26 mouse cellular contexts compared by ENCODE assay signal in the genomic region with DNA sequence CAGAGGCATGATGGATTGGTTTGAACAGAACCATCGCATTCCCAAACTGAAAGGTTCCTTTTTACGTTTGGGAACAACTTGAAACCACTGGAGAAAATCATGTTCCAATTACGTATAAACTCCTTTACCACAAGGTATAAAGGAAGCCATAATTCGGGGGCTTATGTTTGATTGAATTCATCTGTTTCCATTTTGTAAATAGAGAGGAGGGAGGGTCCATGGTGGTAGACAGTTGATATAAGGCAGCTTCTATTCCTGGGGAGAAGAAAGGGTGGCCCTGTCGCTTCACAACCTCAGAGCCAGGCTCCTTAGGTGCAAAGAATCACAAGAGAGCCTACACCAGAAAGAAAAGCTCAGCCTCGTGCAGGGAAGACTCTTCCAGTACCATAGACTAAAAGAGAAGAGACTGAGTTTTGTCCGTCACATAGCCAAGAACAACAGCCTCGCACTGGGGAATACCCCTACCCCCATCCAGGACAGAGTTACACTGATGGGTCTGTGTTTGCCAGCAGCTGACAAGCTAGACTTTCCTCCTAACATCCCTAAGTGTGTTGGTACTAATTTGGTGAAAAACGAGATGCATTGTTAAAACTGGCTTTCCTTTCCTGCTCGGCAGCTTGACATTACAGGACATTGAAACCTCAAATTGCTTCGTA.
DNase-seq lines count a peak whose midpoint lies in the region; ATAC-seq and TF ChIP-seq lines count a peak whose summit lies in the region.
"Had no signal": no experiment of that assay in that cellular context is flagged by ENCODE, and none has a peak within 500 bp of the region (broad histone marks: within the 10 kb centered on the region; RNA-seq: fewer than 3 reads in every experiment).

No protein-coding gene starts in this region.

- H3K4me3 ChIP-seq in stomach, embryonic 14.5 days (ENCODE audit: low read depth, low read length): no peak overlapping the region
- no peak overlapping the region for H3K4me3 ChIP-seq in stomach, postnatal 0 days (ENCODE audit: low read depth, low read length)
- no peak overlapping the region for H3K4me3 ChIP-seq in intestine, embryonic 15.5 days (replicated peaks)
- no peak overlapping the region for H3K4me3 ChIP-seq in limb, embryonic 13.5 days
- H3K4me3 ChIP-seq in hindbrain, embryonic 16.5 days (ENCODE audit: low read length): no peak overlapping the region
- H3K4me3 ChIP-seq: erythroblast, embryonic 14.5 days; heart, embryonic 13.5 days; lung, embryonic 15.5 days had no signal

- no peaks in the 10 kb centered on the region for H3K36me3 ChIP-seq in stomach, embryonic 14.5 days (ENCODE audit: control insufficient read depth, insufficient read depth, low read length)
- H3K36me3 ChIP-seq in stomach, postnatal 0 days (ENCODE audit: control insufficient read depth, insufficient read depth, low read length): no peaks in the 10 kb centered on the region
- H3K36me3 ChIP-seq in intestine, embryonic 15.5 days: no peaks in the 10 kb centered on the region
- H3K36me3 ChIP-seq in limb, embryonic 13.5 days: no peaks in the 10 kb centered on the region
- H3K36me3 ChIP-seq in hindbrain, embryonic 16.5 days (ENCODE audit: control insufficient read depth, insufficient read depth, low read length): no peaks in the 10 kb centered on the region
- H3K36me3 ChIP-seq: heart, embryonic 13.5 days; lung, embryonic 15.5 days had no signal

- no peaks in the 10 kb centered on the region for H3K27me3 ChIP-seq in stomach, embryonic 14.5 days (ENCODE audit: control insufficient read depth, insufficient read depth, low read length)
- no peaks in the 10 kb centered on the region for H3K27me3 ChIP-seq in stomach, postnatal 0 days (ENCODE audit: control insufficient read depth, insufficient read depth, low read length)
- no peaks in the 10 kb centered on the region for H3K27me3 ChIP-seq in intestine, embryonic 15.5 days (replicated peaks)
- peaks cover 9% of the 10 kb centered on the region; the same call in 1 of the 2 replicates for H3K27me3 ChIP-seq in limb, embryonic 13.5 days
- H3K27me3 ChIP-seq in hindbrain, embryonic 16.5 days (replicated peaks; ENCODE audit: control insufficient read depth, insufficient read depth, low read length): no peaks in the 10 kb centered on the region
- H3K27me3 ChIP-seq: heart, embryonic 13.5 days; lung, embryonic 15.5 days had no signal

- TF ChIP-seq CTCF in stomach, postnatal 0 days (IDR thresholded peaks at IDR 0.05; ENCODE audit: low read depth): no peak

- H3K9me3 ChIP-seq in stomach, embryonic 14.5 days (ENCODE audit: control insufficient read depth, low read depth, low read length): no peaks in the 10 kb centered on the region
- H3K9me3 ChIP-seq in stomach, postnatal 0 days (ENCODE audit: control insufficient read depth, low read length): no peaks in the 10 kb centered on the region
- H3K9me3 ChIP-seq in intestine, embryonic 15.5 days: no peaks in the 10 kb centered on the region
- no peaks in the 10 kb centered on the region for H3K9me3 ChIP-seq in limb, embryonic 13.5 days
- no peaks in the 10 kb centered on the region for H3K9me3 ChIP-seq in hindbrain, embryonic 16.5 days (ENCODE audit: control insufficient read depth, low read length)
- H3K9me3 ChIP-seq: heart, embryonic 13.5 days; lung, embryonic 15.5 days had no signal

- no peak for TF ChIP-seq EP300 in stomach, postnatal 0 days (optimal IDR thresholded peaks at IDR 0.05)

- 36% methylated on average over 11 of the region's 11 CpGs for WGBS in stomach, embryonic 14.5 days
- 54% methylated on average over 11 of the region's 11 CpGs for WGBS in stomach, postnatal 0 days
- 41% methylated on average over 11 of the region's 11 CpGs for WGBS in intestine, embryonic 15.5 days
- 22% methylated on average over 11 of the region's 11 CpGs for WGBS in limb, embryonic 13.5 days
- 71% methylated on average over 11 of the region's 11 CpGs for WGBS in hindbrain, embryonic 16.5 days

- H3K4me2 ChIP-seq in stomach, embryonic 14.5 days (replicated peaks; ENCODE audit: low read depth, low read length): no peak overlapping the region
- no peak overlapping the region for H3K4me2 ChIP-seq in stomach, postnatal 0 days (replicated peaks; ENCODE audit: low read depth)
- no peak overlapping the region for H3K4me2 ChIP-seq in intestine, embryonic 15.5 days (replicated peaks)
- H3K4me2 ChIP-seq in limb, embryonic 13.5 days (replicated peaks): peak overlapping the region; percentile 38
- H3K4me2 ChIP-seq in hindbrain, embryonic 16.5 days (ENCODE audit: low read length): no peak overlapping the region
- H3K4me2 ChIP-seq: heart, embryonic 13.5 days; hindbrain, embryonic 14.5 days; liver, embryonic 11.5 days; lung, embryonic 15.5 days; midbrain, embryonic 11.5 days had no signal

- H3K4me1 ChIP-seq in stomach, embryonic 14.5 days (ENCODE audit: control insufficient read depth, insufficient read depth, low read length): peaks cover 9% of the 10 kb centered on the region
- no peaks in the 10 kb centered on the region for H3K4me1 ChIP-seq in stomach, postnatal 0 days (replicated peaks; ENCODE audit: control insufficient read depth, insufficient read depth)
- H3K4me1 ChIP-seq in intestine, embryonic 15.5 days (replicated peaks): no peaks in the 10 kb centered on the region
- H3K4me1 ChIP-seq in limb, embryonic 13.5 days: peaks cover 24% of the 10 kb centered on the region
- no peaks in the 10 kb centered on the region for H3K4me1 ChIP-seq in hindbrain, embryonic 16.5 days (ENCODE audit: control insufficient read depth, insufficient read depth, low read depth, low read length)
- H3K4me1 ChIP-seq: heart, embryonic 13.5 days; lung, embryonic 15.5 days had no signal

- no peak for DNase-seq in stomach, postnatal 0 days (ENCODE audit: low spot score)
- no peak for DNase-seq in kidney, postnatal 4 days
- no peak for DNase-seq in liver
- DNase-seq: adrenal gland, postnatal 14 days; cerebellum, adult 2 months; cerebellum, postnatal 25 days; forebrain, postnatal 0 days; heart, postnatal 10 days; kidney, postnatal 14 days; lung, postnatal 36 days; right cerebral cortex, postnatal 25 days; thymus, adult 2 months; thymus, postnatal 36 days had no signal

- H3K9ac ChIP-seq in stomach, embryonic 14.5 days (replicated peaks; ENCODE audit: low read depth, low read length): no peak overlapping the region
- no peak overlapping the region for H3K9ac ChIP-seq in stomach, postnatal 0 days (ENCODE audit: low read length)
- no peak overlapping the region for H3K9ac ChIP-seq in intestine, embryonic 15.5 days
- H3K9ac ChIP-seq in limb, embryonic 13.5 days: no peak overlapping the region
- no peak overlapping the region for H3K9ac ChIP-seq in hindbrain, embryonic 16.5 days (ENCODE audit: low read depth, low read length)
- H3K9ac ChIP-seq: forebrain, postnatal 0 days; heart, embryonic 13.5 days; hindbrain, embryonic 14.5 days; lung, embryonic 15.5 days had no signal

- no peak for ATAC-seq in stomach, embryonic 14.5 days (ENCODE audit: insufficient number of reproducible peaks, insufficient read depth, low FRiP score, low read depth)
- no peak for ATAC-seq in stomach, postnatal 0 days (ENCODE audit: low FRiP score, low TSS enrichment)
- ATAC-seq in intestine, embryonic 15.5 days: peak; percentile 45; the same call in 1 of the 2 replicates
- ATAC-seq in limb, embryonic 13.5 days (ENCODE audit: low FRiP score, low read depth): peak; percentile 19; the same call in 1 of the 2 replicates
- ATAC-seq in hindbrain, embryonic 16.5 days: no peak
- ATAC-seq: CD4-positive, CD25-positive, alpha-beta regulatory T cell, adult 4 months; forebrain, postnatal 0 days; inflammation-experienced regulatory T-cells, adult 6 months; midbrain, embryonic 16.5 days had no signal

- peak overlapping the region; percentile 50 for H3K27ac ChIP-seq in stomach, embryonic 14.5 days (ENCODE audit: low read length)
- H3K27ac ChIP-seq in stomach, postnatal 0 days (replicated peaks): no peak overlapping the region
- 0 out of 2 replicates have a peak overlapping the region, but pooled peaks have one; percentile 24 for H3K27ac ChIP-seq in intestine, embryonic 15.5 days
- H3K27ac ChIP-seq in limb, embryonic 13.5 days: 0 out of 2 replicates have a peak overlapping the region, but pooled peaks have one; percentile 15
- H3K27ac ChIP-seq in hindbrain, embryonic 16.5 days (ENCODE audit: low read depth, low read length): no peak overlapping the region
- H3K27ac ChIP-seq: heart, embryonic 13.5 days; hindbrain, embryonic 14.5 days; lung, embryonic 15.5 days had no signal

Comparison
In these comparisons a context has a peak if more than half of its experiments do, and no peak if none do; other contexts are left out.
1. H3K27ac ChIP-seq: peak in stomach, embryonic 14.5 days (single experiment), intestine, embryonic 15.5 days (single experiment) and limb, embryonic 13.5 days (single experiment); none in stomach, postnatal 0 days (single experiment) and hindbrain, embryonic 16.5 days (single experiment).
2. ATAC-seq: peak in intestine, embryonic 15.5 days (single experiment) and limb, embryonic 13.5 days (single experiment); none in stomach, embryonic 14.5 days (single experiment), stomach, postnatal 0 days (single experiment) and hindbrain, embryonic 16.5 days (single experiment).